Mouse (Mus musculus): ENCODE measurements around the gene Nelfe. TPM values are rescaled to one million over a fixed set of nuclear protein-coding genes. Genes with fewer than 3 reads are reported as not detected.

Nelfe gene
- polyA plus RNA-seq, 1 experiment from 2014 or later, result 53.3 TPM

- H3K9ac ChIP-seq, result peak overlapping the region; percentile 94
- peaks cover 19% of the 10 kb centered on the region for H3K4me1 ChIP-seq (replicated peaks)
- H3K4me2 ChIP-seq, result peak overlapping the region; percentile 98
- ATAC-seq (replicated peaks; ENCODE audit: insufficient number of reproducible peaks, insufficient read depth, low FRiP score, low read depth), result no peak
- H3K4me3 ChIP-seq, result peak overlapping the region; percentile 99
- no peaks in the 10 kb centered on the region for H3K27me3 ChIP-seq
- peaks cover 45% of the 10 kb centered on the region for H3K36me3 ChIP-seq
- WGBS, result 2% methylated on average over 25 of the region's 25 CpGs
- H3K27ac ChIP-seq, result peak overlapping the region; percentile 60
- no peaks in the 10 kb centered on the region for H3K9me3 ChIP-seq (replicated peaks)
Measured at GRCm38 (mm10) chr17:34850517-34851125, 430 bp downstream of the Nelfe start.

GRCm38 (mm10) chr17:34853511-34853910 lies 3.3 kb downstream of the Nelfe start:
- Histone ChIP-seq H3K9ac (no peak overlapping the region), H3K4me2 (no peak overlapping the region), H3K36me3 (peaks cover 24% of the 10 kb centered on the region), H3K9me3 (replicated peaks) (no peaks in the 10 kb centered on the region), H3K4me3 (no peak overlapping the region), H3K27me3 (no peaks in the 10 kb centered on the region), H3K4me1 (replicated peaks) (peaks cover 19% of the 10 kb centered on the region), H3K27ac (no peak overlapping the region)
- WGBS, result 79% methylated on average over 8 of the region's 8 CpGs
- no peak for ATAC-seq (replicated peaks; ENCODE audit: insufficient number of reproducible peaks, insufficient read depth, low FRiP score, low read depth)

GRCm38 (mm10) chr17:34854761-34855160 lies 4.6 kb downstream of the Nelfe start:
- H3K9me3 ChIP-seq (replicated peaks), result no peaks in the 10 kb centered on the region

GRCm38 (mm10) chr17:34855825-34856224 lies 5.6 kb downstream of the Nelfe start:
- 28% methylated on average over 3 of the region's 3 CpGs for WGBS
- H3K9me3 ChIP-seq (replicated peaks), result no peaks in the 10 kb centered on the region
- peaks cover 24% of the 10 kb centered on the region for H3K36me3 ChIP-seq
- no peaks in the 10 kb centered on the region for H3K27me3 ChIP-seq
- peaks cover 10% of the 10 kb centered on the region for H3K4me1 ChIP-seq (replicated peaks)
- no peak overlapping the region for H3K4me2 ChIP-seq
- H3K9ac ChIP-seq, result no peak overlapping the region
- no peak overlapping the region for H3K4me3 ChIP-seq
- no peak overlapping the region for H3K27ac ChIP-seq
- no peak for ATAC-seq (replicated peaks; ENCODE audit: insufficient number of reproducible peaks, insufficient read depth, low FRiP score, low read depth)

More at GRCm38 (mm10) chr17:34854761-34855160, 4.6 kb downstream of the Nelfe start:
- peaks cover 14% of the 10 kb centered on the region for H3K4me1 ChIP-seq (replicated peaks)
- H3K4me3 ChIP-seq, result no peak overlapping the region
- 70% methylated on average over 3 of the region's 3 CpGs for WGBS
- no peak for ATAC-seq (replicated peaks; ENCODE audit: insufficient number of reproducible peaks, insufficient read depth, low FRiP score, low read depth)
- H3K27ac ChIP-seq, result no peak overlapping the region
- no peaks in the 10 kb centered on the region for H3K27me3 ChIP-seq
- peaks cover 24% of the 10 kb centered on the region for H3K36me3 ChIP-seq
- H3K9ac ChIP-seq, result no peak overlapping the region
- no peak overlapping the region for H3K4me2 ChIP-seq

- no peak overlapping the region for H3K9ac ChIP-seq
- WGBS, result 70% methylated on average over 4 of the region's 4 CpGs
- H3K4me3 ChIP-seq, result no peak overlapping the region
- H3K27ac ChIP-seq, result no peak overlapping the region
- H3K27me3 ChIP-seq, result 0 out of 2 replicates have a peak, but pooled peaks cover 12% of the 10 kb centered on the region
- no peak for ATAC-seq (replicated peaks; ENCODE audit: insufficient number of reproducible peaks, insufficient read depth, low FRiP score, low read depth)
- H3K36me3 ChIP-seq, result peaks cover 16% of the 10 kb centered on the region
- no peaks in the 10 kb centered on the region for H3K9me3 ChIP-seq (replicated peaks)
- no peak overlapping the region for H3K4me2 ChIP-seq
- no peaks in the 10 kb centered on the region for H3K4me1 ChIP-seq (replicated peaks)
Measured at GRCm38 (mm10) chr17:34858670-34859069, 8.5 kb downstream of the Nelfe start.

- H3K27me3 ChIP-seq, result 0 out of 2 replicates have a peak, but pooled peaks cover 18% of the 10 kb centered on the region
- H3K9ac ChIP-seq, result no peak overlapping the region
- WGBS, result 78% methylated on average over 9 of the region's 9 CpGs
- no peak overlapping the region for H3K4me3 ChIP-seq
- ATAC-seq (replicated peaks; ENCODE audit: insufficient number of reproducible peaks, insufficient read depth, low FRiP score, low read depth), result no peak
- no peaks in the 10 kb centered on the region for H3K9me3 ChIP-seq (replicated peaks)
- H3K27ac ChIP-seq, result no peak overlapping the region
- no peak overlapping the region for H3K4me2 ChIP-seq
- H3K4me1 ChIP-seq (replicated peaks), result no peaks in the 10 kb centered on the region
- no peaks in the 10 kb centered on the region; the same call in 1 of the 2 replicates for H3K36me3 ChIP-seq
Measured at GRCm38 (mm10) chr17:34860514-34860913, 10.3 kb downstream of the Nelfe start.

GRCm38 (mm10) chr17:34861704-34862415 lies 11.7 kb downstream of the Nelfe start:
- H3K4me1 ChIP-seq (replicated peaks), result no peaks in the 10 kb centered on the region
- no peaks in the 10 kb centered on the region; the same call in 1 of the 2 replicates for H3K36me3 ChIP-seq
- no peak overlapping the region for H3K4me2 ChIP-seq
- H3K27me3 ChIP-seq, result 0 out of 2 replicates have a peak, but pooled peaks cover 18% of the 10 kb centered on the region
- H3K9me3 ChIP-seq (replicated peaks), result no peaks in the 10 kb centered on the region
- WGBS, result 68% methylated on average over 13 of the region's 13 CpGs
- H3K4me3 ChIP-seq, result no peak overlapping the region
- no peak overlapping the region for H3K9ac ChIP-seq
- no peak for ATAC-seq (replicated peaks; ENCODE audit: insufficient number of reproducible peaks, insufficient read depth, low FRiP score, low read depth)
- H3K27ac ChIP-seq, result no peak overlapping the region

- Histone ChIP-seq H3K36me3 (no peaks in the 10 kb centered on the region), H3K4me2 (no peak within 1 kb of the TSS), H3K27me3 (0 out of 2 replicates have a peak, but pooled peaks cover 18% of the 10 kb centered on the region), H3K4me1 (replicated peaks) (no peaks in the 10 kb centered on the region), H3K9ac (no peak within 1 kb of the TSS), H3K4me3 (no peak within 1 kb of the TSS), H3K9me3 (replicated peaks) (no peaks in the 10 kb centered on the region), H3K27ac (no peak within 1 kb of the TSS)
- ATAC-seq (replicated peaks; ENCODE audit: insufficient number of reproducible peaks, insufficient read depth, low FRiP score, low read depth), result no peak
- 55% methylated on average over 8 of the region's 8 CpGs for whole genome bisulfite sequencing
Measured at GRCm38 (mm10) chr17:34862416-34863081, 12.4 kb downstream of the Nelfe start, which contains the start of gene Cfb. Cfb (minus strand) TSS chr17:34862518.

GRCm38 (mm10) chr17:34865981-34866380 lies 15.8 kb downstream of the Nelfe start:
- Histone ChIP-seq H3K4me2 (no peak overlapping the region), H3K9me3 (replicated peaks) (no peaks in the 10 kb centered on the region), H3K4me1 (replicated peaks) (no peaks in the 10 kb centered on the region), H3K9ac (no peak overlapping the region), H3K27me3 (0 out of 2 replicates have a peak, but pooled peaks cover 18% of the 10 kb centered on the region), H3K27ac (no peak overlapping the region), H3K36me3 (no peaks in the 10 kb centered on the region), H3K4me3 (no peak overlapping the region)
- 53% methylated on average over 7 of the region's 7 CpGs for WGBS
- ATAC-seq (replicated peaks; ENCODE audit: insufficient number of reproducible peaks, insufficient read depth, low FRiP score, low read depth), result no peak

GRCm38 (mm10) chr17:34874321-34874720 lies 24.1 kb downstream of the Nelfe start:
- H3K27me3 ChIP-seq, result no peaks in the 10 kb centered on the region
- 85% methylated on average over 6 of the region's 6 CpGs for WGBS
- H3K4me2 ChIP-seq, result no peak overlapping the region
- no peak for ATAC-seq (replicated peaks; ENCODE audit: insufficient number of reproducible peaks, insufficient read depth, low FRiP score, low read depth)
- H3K9me3 ChIP-seq (replicated peaks), result no peaks in the 10 kb centered on the region
- H3K27ac ChIP-seq, result no peak overlapping the region
- no peak overlapping the region for H3K9ac ChIP-seq
- H3K36me3 ChIP-seq, result no peaks in the 10 kb centered on the region
- H3K4me1 ChIP-seq (replicated peaks), result peaks cover 2% of the 10 kb centered on the region; the same call in 1 of the 2 replicates
- H3K4me3 ChIP-seq, result no peak overlapping the region

- H3K4me3 ChIP-seq, result no peak within 1 kb of the TSS
- ATAC-seq (replicated peaks; ENCODE audit: insufficient number of reproducible peaks, insufficient read depth, low FRiP score, low read depth), result no peak
- H3K4me2 ChIP-seq, result 0 out of 2 replicates have a peak within 1 kb of the TSS, but pooled peaks have one; percentile 1
- H3K36me3 ChIP-seq, result no peaks in the 10 kb centered on the region
- no peak within 1 kb of the TSS for H3K9ac ChIP-seq
- no peaks in the 10 kb centered on the region for H3K27me3 ChIP-seq
- H3K9me3 ChIP-seq (replicated peaks), result no peaks in the 10 kb centered on the region
- no peak within 1 kb of the TSS for H3K27ac ChIP-seq
- H3K4me1 ChIP-seq (replicated peaks), result peaks cover 10% of the 10 kb centered on the region
- 54% methylated on average over 11 of the region's 11 CpGs for WGBS
Measured at GRCm38 (mm10) chr17:34879336-34879879, 29.2 kb downstream of the Nelfe start, which contains the start of gene Zbtb12. Zbtb12 (plus strand) TSS chr17:34879483.
